Mouse (Mus musculus) CH12.LX (cell line): ENCODE measurements around the gene Igfbp3.

ENCODE experiments used
- HCFC1 ChIP-seq: IDR thresholded peaks from 2 replicates; pipeline ENCODE4 v1.6.1; 2012; ENCODE audit warnings: low read depth, mild to moderate bottlenecking, inconsistent platforms, low read length, improper control_type of control experiment
- MYC ChIP-seq: IDR thresholded peaks from 2 replicates; pipeline ENCODE4 v1.6.1; 2011; ENCODE audit warnings: low read depth, mild to moderate bottlenecking, improper control_type of control experiment, low read length
- ZC3H11A ChIP-seq: IDR thresholded peaks from 2 replicates; pipeline ENCODE4 v1.6.1; 2012; ENCODE audit warnings: low read depth, mild to moderate bottlenecking, inconsistent platforms, low read length, improper control_type of control experiment

DNA sequence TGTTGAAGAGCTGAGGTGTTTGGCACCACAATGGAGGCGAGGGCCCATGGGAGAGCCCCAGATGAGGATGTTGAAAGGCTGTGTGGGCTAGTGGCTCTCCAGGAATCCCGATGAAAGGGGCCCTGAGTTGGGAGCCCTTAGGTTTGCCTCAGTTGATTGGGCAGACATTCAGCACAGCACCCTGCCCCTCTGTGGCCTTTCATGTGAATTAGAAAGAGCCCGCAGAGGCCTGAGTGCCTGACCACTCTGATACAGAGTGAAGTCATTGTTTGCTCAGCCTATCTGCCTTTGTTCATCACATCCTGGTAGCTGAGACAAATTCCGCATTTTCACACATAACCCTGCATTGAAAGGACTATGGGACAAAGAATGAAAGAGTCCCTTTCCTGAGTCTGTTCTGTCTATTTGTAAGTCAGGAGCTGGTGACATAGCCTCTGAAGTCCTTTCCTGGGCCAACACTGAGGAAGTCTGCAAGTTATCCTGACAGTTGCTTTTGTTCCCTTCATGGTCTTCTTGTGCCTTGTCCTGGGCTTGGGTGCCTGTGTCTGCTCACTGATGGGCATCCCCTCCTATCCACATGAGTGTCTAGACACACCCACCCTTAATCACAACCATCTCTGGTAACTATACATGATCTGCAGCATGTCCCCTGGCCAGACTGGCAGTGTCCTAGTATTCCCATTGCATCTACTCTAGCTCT lies 25.5 kb upstream of the Igfbp3 start:
- TF ChIP-seq ZC3H11A, result no peak
- no peak for TF ChIP-seq HCFC1
- TF ChIP-seq MYC, result no peak
